Mouse (Mus musculus) MEL (cell line): ENCODE results near the gene Fam213b. TPM values are rescaled to one million over a fixed set of nuclear protein-coding genes. Genes with fewer than 3 reads are reported as not detected.

Experiments
- DNase-seq: peaks from one replicate; pipeline ENCODE4 v3.0.0; 2011; ENCODE audit warnings: low read depth, low spot score
- H3K27ac ChIP-seq: 2 replicates; pipeline ENCODE4 v1.5.1; 2012; ENCODE audit warnings: low read depth, mild to moderate bottlenecking, control low read depth, low read length, moderate library complexity; ENCODE audit not compliant: control insufficient read depth
- H3K27me3 ChIP-seq, 2 experiments: fragments of 150-350 bp in 1 of 2; sonication (generic) in 1 of 2; 2 replicates each; pipeline ENCODE4 v1.6.1; 2012; ENCODE audit warnings: low read length in 2 of 2, mild to moderate bottlenecking in 2 of 2, improper control_type of control experiment in 1 of 2, moderate library complexity in 1 of 2; ENCODE audit not compliant: insufficient read depth in 2 of 2, control insufficient read depth in 1 of 2
- H3K36me3 ChIP-seq, 2 experiments: 2 replicates each; pipeline ENCODE4 v1.6.1; 2012 to 2014; ENCODE audit warnings: low read length in 2 of 2, improper control_type of control experiment in 1 of 2, inconsistent platforms in 1 of 2, mild to moderate bottlenecking in 1 of 2; ENCODE audit not compliant: insufficient read depth in 2 of 2, control insufficient read depth in 1 of 2
- H3K4me1 ChIP-seq, 2 experiments: fragments of 150-350 bp in 1 of 2; sonication (generic) in 1 of 2; 2 replicates each; pipeline ENCODE4 v1.6.1; 2012; ENCODE audit warnings: low read length in 2 of 2, improper control_type of control experiment in 1 of 2, mild to moderate bottlenecking in 1 of 2; ENCODE audit not compliant: insufficient read depth in 2 of 2, control insufficient read depth in 1 of 2
- H3K4me3 ChIP-seq, 2 experiments: fragments of 150-350 bp in 1 of 2; sonication (generic) in 1 of 2; 2 replicates each; pipeline ENCODE4 v1.5.1; 2012; ENCODE audit warnings: low read depth in 2 of 2, low read length in 2 of 2, mild to moderate bottlenecking in 2 of 2, moderate library complexity in 2 of 2, control low read depth in 1 of 2, improper control_type of control experiment in 1 of 2; ENCODE audit not compliant: control insufficient read depth in 1 of 2, insufficient read depth in 1 of 2
- H3K79me2 ChIP-seq: 2 replicates; pipeline ENCODE4 v1.6.1; 2012; ENCODE audit warnings: mild to moderate bottlenecking, low read length, moderate library complexity; ENCODE audit not compliant: control insufficient read depth, poor library complexity, insufficient read depth
- H3K9ac ChIP-seq: 2 replicates; pipeline ENCODE4 v1.6.1; 2012; ENCODE audit warnings: low read depth, mild to moderate bottlenecking, control low read depth, low read length, moderate library complexity; ENCODE audit not compliant: control insufficient read depth, poor library complexity, severe bottlenecking
- H3K9me3 ChIP-seq: fragments of 150-350 bp; sonication (generic); replicated peaks from 2 replicates; pipeline ENCODE4 v1.6.1; 2012; ENCODE audit warnings: mild to moderate bottlenecking, low read length, improper control_type of control experiment, moderate library complexity; ENCODE audit not compliant: insufficient read depth
- CHD2 ChIP-seq: IDR thresholded peaks from 2 replicates; pipeline ENCODE4 v1.6.1; 2011; ENCODE audit warnings: low read length, improper control_type of control experiment
- E2F4 ChIP-seq: IDR thresholded peaks from 2 replicates; pipeline ENCODE4 v1.6.1; 2011; ENCODE audit warnings: low read depth, low read length, improper control_type of control experiment, borderline replicate concordance
- EP300 ChIP-seq, 2 experiments: IDR thresholded peaks; 2 replicates each; pipeline ENCODE4 v1.6.1; 2011; ENCODE audit warnings: improper control_type of control experiment in 2 of 2, low read length in 2 of 2, low read depth in 1 of 2, mild to moderate bottlenecking in 1 of 2
- ETS1 ChIP-seq: IDR thresholded peaks from 2 replicates; pipeline ENCODE4 v1.6.1; 2012; ENCODE audit warnings: low read depth, mild to moderate bottlenecking, inconsistent platforms, low read length, improper control_type of control experiment, moderate library complexity
- GABPA ChIP-seq: IDR thresholded peaks from 2 replicates; pipeline ENCODE4 v1.6.1; 2012; ENCODE audit warnings: low read depth, mild to moderate bottlenecking, inconsistent platforms, low read length, improper control_type of control experiment, moderate library complexity
- GATA1 ChIP-seq: IDR thresholded peaks from 2 replicates; pipeline ENCODE4 v1.6.1; 2011; ENCODE audit warnings: low read depth, low read length, improper control_type of control experiment
- HCFC1 ChIP-seq: IDR thresholded peaks from 2 replicates; pipeline ENCODE4 v1.6.1; 2012; ENCODE audit warnings: low read depth, mild to moderate bottlenecking, inconsistent platforms, low read length, improper control_type of control experiment, moderate library complexity
- KAT2A ChIP-seq: conservative IDR thresholded peaks from 2 replicates; pipeline ENCODE4 v1.6.1; 2012; ENCODE audit warnings: low read depth, low read length, improper control_type of control experiment, inconsistent platforms
- MAFK ChIP-seq: IDR thresholded peaks from 2 replicates; pipeline ENCODE4 v1.6.1; 2011; ENCODE audit warnings: low read depth, mild to moderate bottlenecking, low read length, improper control_type of control experiment, borderline replicate concordance
- MAZ ChIP-seq: IDR thresholded peaks from 2 replicates; pipeline ENCODE4 v1.6.1; 2012; ENCODE audit warnings: low read depth, mild to moderate bottlenecking, inconsistent platforms, low read length, improper control_type of control experiment
- MEF2A ChIP-seq: IDR thresholded peaks from 2 replicates; pipeline ENCODE4 v1.6.1; 2014; ENCODE audit warnings: low read depth, mild to moderate bottlenecking, inconsistent platforms, low read length, improper control_type of control experiment; ENCODE audit not compliant: poor library complexity, insufficient replicate concordance, severe bottlenecking; ENCODE audit errors: extremely low read depth
- MXI1 ChIP-seq: IDR thresholded peaks from 2 replicates; pipeline ENCODE4 v1.6.1; 2011; ENCODE audit warnings: mild to moderate bottlenecking, low read depth, low read length, improper control_type of control experiment
- MYB ChIP-seq: IDR thresholded peaks from 2 replicates; pipeline ENCODE4 v1.6.1; 2011; ENCODE audit warnings: mild to moderate bottlenecking, low read depth, low read length, improper control_type of control experiment
- MYC ChIP-seq: IDR thresholded peaks from 2 replicates; pipeline ENCODE4 v1.6.1; 2011; ENCODE audit warnings: low read depth, mild to moderate bottlenecking, low read length, improper control_type of control experiment, moderate library complexity
- NELFE ChIP-seq: IDR thresholded peaks from 2 replicates; pipeline ENCODE4 v1.6.1; 2011; ENCODE audit warnings: low read depth, low read length, improper control_type of control experiment
- NRF1 ChIP-seq: IDR thresholded peaks from 2 replicates; pipeline ENCODE4 v1.6.1; 2014; ENCODE audit warnings: low read depth, mild to moderate bottlenecking, inconsistent platforms, low read length, improper control_type of control experiment, moderate library complexity; ENCODE audit not compliant: poor library complexity, insufficient read depth, severe bottlenecking
- POLR2A ChIP-seq, 2 experiments: IDR thresholded peaks; 2 replicates each; pipeline ENCODE4 v1.6.1; 2011 to 2012; ENCODE audit warnings: low read length in 2 of 2, mild to moderate bottlenecking in 2 of 2, control low read depth in 1 of 2, improper control_type of control experiment in 1 of 2, low read depth in 1 of 2, moderate library complexity in 1 of 2; ENCODE audit not compliant: control insufficient read depth in 1 of 2, insufficient read depth in 1 of 2, poor library complexity in 1 of 2
- POLR2AphosphoS2 ChIP-seq: IDR thresholded peaks from 2 replicates; pipeline ENCODE4 v1.6.1; 2011; ENCODE audit warnings: low read length, improper control_type of control experiment
- RAD21 ChIP-seq: IDR thresholded peaks from 2 replicates; pipeline ENCODE4 v1.6.1; 2011; ENCODE audit warnings: mild to moderate bottlenecking, low read depth, low read length, improper control_type of control experiment
- SIN3A ChIP-seq: IDR thresholded peaks from 2 replicates; pipeline ENCODE4 v1.6.1; 2012; ENCODE audit warnings: low read length, improper control_type of control experiment, inconsistent platforms
- SMC3 ChIP-seq: IDR thresholded peaks from 2 replicates; pipeline ENCODE4 v1.6.1; 2011; ENCODE audit warnings: low read depth, low read length, improper control_type of control experiment
- TAL1 ChIP-seq: IDR thresholded peaks from 2 replicates; pipeline ENCODE4 v1.6.1; 2012; ENCODE audit warnings: mild to moderate bottlenecking, inconsistent platforms, low read length, moderate library complexity, mixed read lengths
- TBP ChIP-seq: IDR thresholded peaks from 2 replicates; pipeline ENCODE4 v1.8.0; 2011; ENCODE audit warnings: low read depth, low read length, improper control_type of control experiment
- UBTF ChIP-seq: IDR thresholded peaks from 2 replicates; pipeline ENCODE4 v1.6.1; 2012; ENCODE audit warnings: low read depth, mild to moderate bottlenecking, inconsistent platforms, low read length, improper control_type of control experiment, moderate library complexity, borderline replicate concordance; ENCODE audit not compliant: insufficient read depth
- USF1 ChIP-seq: IDR thresholded peaks from 2 replicates; pipeline ENCODE4 v1.6.1; 2014; ENCODE audit warnings: low read depth, mild to moderate bottlenecking, inconsistent platforms, low read length, improper control_type of control experiment, moderate library complexity
- ZC3H11A ChIP-seq: IDR thresholded peaks from 2 replicates; pipeline ENCODE4 v1.6.1; 2012; ENCODE audit warnings: low read depth, mild to moderate bottlenecking, inconsistent platforms, low read length, improper control_type of control experiment
- ZKSCAN1 ChIP-seq: IDR thresholded peaks from 2 replicates; pipeline ENCODE4 v1.6.1; 2012; ENCODE audit warnings: low read depth, mild to moderate bottlenecking, inconsistent platforms, low read length, improper control_type of control experiment, moderate library complexity
- polyA plus RNA-seq, 2 experiments: library from polyadenylated mRNA; stranded (reverse) in 1 of 2; unstranded in 1 of 2; fragments of >175 nt in 1 of 2; fragments of >200 nt in 1 of 2; gene quantifications; 2 replicates each; pipeline versions ENCODE4 v1.2.1 to v1.2.4; 2012; ENCODE audit warnings: low replicate concordance in 2 of 2, low read depth in 1 of 2; ENCODE audit not compliant: insufficient read length in 2 of 2, insufficient read depth in 1 of 2, missing spikeins in 1 of 2
- total RNA-seq: library from RNA; depleted of rRNA; stranded (reverse); fragments of 300-350 nt; gene quantifications from 2 replicates; pipeline ENCODE4 v1.2.3, GENCODE M21; 2012

The Fam213b gene
- total and polyA plus RNA-seq, 3 experiments: not detected

- Histone ChIP-seq H3K4me3 (peak overlapping the region; percentile 58 to 76), H3K36me3 (peaks cover 0 to 4% of the 10 kb centered on the region in 2 experiments; a peak in 1 of 4 replicates), H3K27me3 (no peaks in the 10 kb centered on the region; a peak in 1 of 4 replicates), H3K4me1 (peaks cover 3 to 24% of the 10 kb centered on the region in 2 experiments; a peak in 3 of 4 replicates), H3K79me2 (no peaks in the 10 kb centered on the region; the same call in none of the 2 replicates), H3K9ac (peak overlapping the region; percentile 68), H3K27ac (peak overlapping the region; percentile 89), H3K9me3 (no peaks in the 10 kb centered on the region)
- TF ChIP-seq SMC3 (no peak), MAZ (no peak), ZKSCAN1 (0 out of 2 replicates have a peak, but pooled peaks have one; percentile 33), KAT2A (no peak), ZC3H11A (no peak), MAFK (no peak), CHD2 (no peak), HCFC1 (peak; percentile 26; the same call in 1 of the 2 replicates), MYB (0 out of 2 replicates have a peak, but pooled peaks have one; percentile 17), MYC (no peak), TBP (no peak), USF1 (peak; percentile 76), NELFE (peak; percentile 14; the same call in 1 of the 2 replicates), MXI1 (peak; percentile 2; the same call in 1 of the 2 replicates)
- DNase-seq: peak; percentile 64
Measured at GRCm38 (mm10) chr4:154929088-154929660, 30.2 kb upstream of the Fam213b start.

GRCm38 (mm10) chr4:154928395-154929087, 29.6 kb upstream of the Fam213b start, which contains the start of gene Tnfrsf14:
TSS of gene Tnfrsf14 (minus strand) at chr4:154928563.
- peak within 1 kb of the TSS; percentile 68 for H3K9ac ChIP-seq
- no peaks in the 10 kb centered on the region; the same call in none of the 2 replicates for H3K79me2 ChIP-seq
- peak within 1 kb of the TSS; percentile 58 to 76 for H3K4me3 ChIP-seq
- peak within 1 kb of the TSS; percentile 89 for H3K27ac ChIP-seq
- H3K9me3 ChIP-seq: no peaks in the 10 kb centered on the region
- DNase-seq: peak; percentile 85
- peaks cover 0 to 4% of the 10 kb centered on the region in 2 experiments; a peak in 1 of 4 replicates for H3K36me3 ChIP-seq
- H3K27me3 ChIP-seq: no peaks in the 10 kb centered on the region; a peak in 1 of 4 replicates
- H3K4me1 ChIP-seq: peaks cover 3 to 24% of the 10 kb centered on the region in 2 experiments; a peak in 3 of 4 replicates
- TF ChIP-seq RAD21 (no peak), NELFE (peak; percentile 50), MAFK (no peak), USF1 (no peak), GABPA (no peak), POLR2A (IDR thresholded peaks at IDR 0.05; ENCODE audit: control insufficient read depth in 1 of 2, insufficient read depth in 1 of 2, low read depth in 1 of 2, low read length in 2 of 2, poor library complexity in 1 of 2) (peak in 1 of 2 experiments; percentile 78; a peak in 2 of 4 replicates), MYC (no peak), TBP (peak; percentile 84), KAT2A (no peak), GATA1 (peak; percentile 90), EP300 (IDR thresholded peaks at IDR 0.05; ENCODE audit: low read depth in 1 of 2, low read length in 2 of 2) (peak; percentile 78 to 89), CHD2 (no peak), NRF1 (no peak), SIN3A (peak; percentile 55; the same call in 1 of the 2 replicates), MAZ (0 out of 2 replicates have a peak, but pooled peaks have one; percentile 22), UBTF (0 out of 2 replicates have a peak, but pooled peaks have one; percentile 63), SMC3 (no peak), MEF2A (no peak), ETS1 (peak; percentile 61), MXI1 (peak; percentile 79; the same call in 1 of the 2 replicates), TAL1 (peak; percentile 89), E2F4 (no peak), POLR2AphosphoS2 (no peak)
